Mouse (Mus musculus) bone marrow macrophage, adult 2 months (primary cell): ENCODE data around the gene Supt6.

Experiments used
- CTCF ChIP-seq: IDR thresholded peaks from 2 replicates; pipeline ENCODE4 v1.5.1; 2012; ENCODE audit warnings: low read depth, mild to moderate bottlenecking, low read length, moderate library complexity
- POLR2A ChIP-seq: IDR thresholded peaks from 2 replicates; pipeline ENCODE4 v1.6.1; 2012; ENCODE audit warnings: mild to moderate bottlenecking, low read depth, low read length, borderline replicate concordance

- TF ChIP-seq CTCF (no peak), POLR2A (no peak)
Observed at GRCm38 (mm10) chr11:78245261-78245626, 543 bp downstream of the Supt6 start.
